Mouse (Mus musculus): ENCODE measurements around the gene Ppp1r11.
A peak's percentile ranks its signal among the peaks of the same experiment; 100 is the strongest.

The Ppp1r11 gene

GRCm38 (mm10) chr17:36915076-36915475, 36.5 kb downstream of the Ppp1r11 start:
- peak; percentile 25 to 50 for DNase-seq (ENCODE audit: low spot score in 2 of 2)

GRCm38 (mm10) chr17:36914108-36914507, 37.4 kb downstream of the Ppp1r11 start:
- DNase-seq (ENCODE audit: low spot score in 2 of 2): peak; percentile 19 to 52

DNA sequence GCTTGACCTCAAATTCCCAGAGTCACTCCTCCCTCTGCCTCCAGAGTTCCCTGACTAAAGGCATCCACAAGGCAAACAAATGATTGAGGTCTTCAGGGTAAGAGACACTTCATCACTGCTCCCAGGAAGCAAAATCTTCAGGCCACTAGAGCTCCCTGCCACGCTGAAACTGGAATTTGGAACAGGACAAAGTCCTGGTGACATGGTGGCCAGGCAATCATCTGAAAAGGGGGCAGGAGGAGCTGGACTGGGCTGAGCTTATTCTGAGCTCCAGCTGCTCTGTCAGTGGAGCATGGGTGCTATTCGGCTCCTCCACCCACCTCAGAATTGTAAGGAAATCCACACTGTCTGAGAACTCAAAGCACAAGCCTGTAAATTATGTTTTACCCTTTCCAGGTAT, 39.5 kb downstream of the Ppp1r11 start:
- no peak for DNase-seq (ENCODE audit: low spot score in 2 of 2)

DNA sequence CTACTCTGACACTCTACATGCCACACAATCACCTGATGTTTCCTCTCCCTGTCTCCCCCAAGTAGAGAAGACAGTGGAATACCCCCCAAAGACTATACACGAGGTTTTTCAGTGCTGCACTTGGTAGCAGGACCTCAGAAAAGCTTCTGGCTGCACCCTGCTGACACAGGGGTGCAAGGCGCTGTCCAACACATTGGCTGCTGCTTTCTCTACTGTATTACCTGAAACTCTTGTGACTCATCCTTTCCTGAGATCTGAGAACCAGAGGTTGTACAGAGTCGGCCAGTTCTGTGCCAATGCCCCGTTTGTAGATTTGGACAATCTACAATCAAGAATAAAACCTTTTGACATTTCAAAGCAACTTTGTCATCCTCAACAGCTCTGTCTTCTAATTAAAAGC, 41.7 kb downstream of the Ppp1r11 start:
- DNase-seq (ENCODE audit: low spot score in 2 of 2): no peak

DNA sequence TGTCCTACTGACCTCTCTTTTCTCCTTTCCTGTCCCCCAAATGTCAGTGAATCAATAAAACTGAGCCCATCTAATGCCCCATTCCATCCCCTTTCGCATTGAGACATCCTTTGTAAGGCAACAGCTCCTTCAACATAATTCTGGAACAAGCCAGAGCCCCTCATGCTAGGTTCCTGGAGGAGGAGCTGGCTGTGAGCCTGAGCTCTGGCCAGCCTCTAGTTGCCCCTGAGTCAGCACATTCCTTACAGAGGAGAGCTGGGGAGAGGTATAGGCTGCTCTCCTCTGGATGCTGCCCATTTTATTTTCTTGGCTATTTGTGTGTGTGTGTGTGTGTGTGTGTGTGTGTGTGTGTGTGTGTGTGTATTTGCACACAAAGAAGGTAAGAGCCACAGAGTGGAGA, 43.3 kb downstream of the Ppp1r11 start:
- no peak for DNase-seq (ENCODE audit: low spot score in 2 of 2)

- DNase-seq (ENCODE audit: low spot score in 2 of 2): no peak
Measured at GRCm38 (mm10) chr17:36903651-36904050, 47.9 kb downstream of the Ppp1r11 start.

DNA sequence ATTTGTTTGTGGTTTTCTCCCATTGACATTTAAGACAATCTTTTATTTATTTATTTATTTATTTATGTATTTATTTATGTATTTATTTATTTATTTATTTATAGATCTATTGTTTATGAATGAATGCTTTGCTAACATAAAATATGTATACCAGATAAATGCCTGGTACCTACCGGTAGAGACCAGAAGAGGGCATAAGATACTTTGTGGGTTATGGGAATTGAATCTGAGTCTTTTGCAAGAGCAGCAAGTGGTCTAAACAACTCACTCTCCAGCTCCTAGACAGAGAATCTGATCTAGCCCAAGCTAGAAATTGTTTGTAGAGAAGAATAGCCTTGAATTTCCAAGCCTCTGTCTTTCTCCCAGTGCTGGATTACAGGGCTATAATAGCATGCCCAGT, 50.9 kb downstream of the Ppp1r11 start:
- DNase-seq (ENCODE audit: low spot score in 2 of 2): no peak

- DNase-seq (ENCODE audit: low spot score in 2 of 2): no peak
Measured at GRCm38 (mm10) chr17:36900001-36900400, 51.5 kb downstream of the Ppp1r11 start.

DNA sequence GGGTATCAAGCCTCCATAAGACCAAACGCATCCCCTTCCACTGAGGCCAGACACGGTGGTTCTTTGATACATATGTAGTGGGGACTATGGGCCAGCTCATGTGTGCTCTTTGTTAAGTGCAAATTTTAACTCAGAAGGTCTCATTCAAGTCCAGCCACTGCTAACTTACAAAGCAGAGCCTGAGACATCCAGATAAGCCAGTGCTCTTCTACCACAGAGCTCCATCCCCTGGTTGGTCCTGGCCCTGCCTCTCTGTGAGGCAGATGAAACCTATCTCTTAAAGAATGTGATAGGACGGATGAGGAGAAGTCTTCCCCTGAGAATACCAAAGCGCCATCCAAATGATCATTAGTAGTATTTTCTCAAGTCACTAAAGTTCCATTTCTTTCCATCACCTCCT, 52.2 kb downstream of the Ppp1r11 start:
- no peak for DNase-seq (ENCODE audit: low spot score in 2 of 2)
